Mouse (Mus musculus): ENCODE data around the gene Fancc.
A peak's percentile ranks its signal among the peaks of the same experiment; 100 is the strongest.
"Not testable (repeated sequence)": the region's sequence is repeated elsewhere in the genome, so short reads cannot be mapped to it uniquely, and the experiment has no call there.

Gene Fancc

DNA sequence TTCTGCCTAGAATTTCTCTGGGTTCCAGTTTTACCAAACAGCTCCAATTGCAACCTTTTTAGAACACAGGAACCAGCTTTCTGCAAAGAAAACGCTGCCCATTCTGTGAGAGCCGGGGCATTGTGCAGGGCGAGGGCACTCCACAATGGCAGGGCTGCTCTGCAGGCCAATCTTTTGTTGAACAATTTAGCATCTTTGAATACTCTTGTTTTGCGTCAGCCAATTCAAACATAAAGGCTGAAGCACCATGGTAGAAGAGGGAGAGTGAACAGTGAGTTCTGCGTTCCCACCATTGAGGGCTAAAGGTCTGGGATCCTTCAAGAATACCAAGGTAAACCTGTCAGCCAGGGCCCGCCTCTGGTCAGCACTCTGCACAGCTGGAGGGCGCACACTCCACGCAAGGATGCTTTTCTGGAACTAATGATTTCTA, 17.9 kb upstream of the Fancc start:
- no peak for DNase-seq

- DNase-seq: no peak
These were observed 16.5 kb upstream of the Fancc start for GRCm38 (mm10) chr13:63513374-63514098.

GRCm38 (mm10) chr13:63512411-63512810, 15.3 kb upstream of the Fancc start:
- no peak for DNase-seq

DNA sequence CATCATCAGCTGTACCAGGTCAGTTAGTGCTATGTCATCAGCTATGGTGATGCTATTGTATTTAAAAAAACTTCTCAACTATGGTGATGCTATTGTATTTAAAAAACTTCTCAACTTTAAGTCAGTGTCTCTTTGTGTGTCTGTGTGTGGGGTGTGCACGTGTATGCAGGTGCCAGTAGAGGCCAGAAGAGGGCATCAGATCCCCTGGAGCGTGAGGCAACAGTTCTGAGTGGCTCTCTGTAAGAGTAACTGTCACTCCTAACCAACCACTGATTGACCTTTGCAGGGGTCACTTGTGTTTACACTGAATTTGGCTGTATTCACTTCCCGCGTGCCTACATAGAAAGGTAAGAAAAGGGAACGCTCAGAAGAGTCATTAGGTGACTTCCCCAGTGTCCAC, 10.7 kb upstream of the Fancc start:
- no peak for DNase-seq

DNA sequence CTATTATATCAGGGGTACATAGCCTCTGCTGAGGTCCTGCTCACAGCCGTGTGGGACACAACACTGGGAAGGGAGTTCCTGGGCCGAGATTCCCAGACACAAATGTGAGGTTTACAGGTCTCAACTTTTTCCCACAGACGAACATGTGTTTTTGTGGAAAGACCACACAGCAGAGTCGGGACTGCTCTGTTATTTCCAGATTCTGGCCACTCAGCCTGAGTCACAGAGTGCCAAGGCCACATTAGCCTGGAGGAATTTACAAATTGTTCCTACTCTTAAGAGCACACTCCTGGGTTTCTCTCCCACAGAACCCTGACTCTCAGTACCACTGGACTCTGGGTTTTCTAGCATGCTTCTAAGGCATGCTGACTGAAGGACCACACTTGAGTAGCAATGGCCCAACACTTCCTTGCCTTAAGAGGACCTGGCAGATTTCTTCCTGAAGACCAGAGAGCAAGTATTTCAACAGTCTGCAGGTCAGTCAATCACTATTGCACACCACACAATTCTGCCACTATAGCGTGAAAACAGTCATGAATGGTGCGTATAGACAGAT, 10.0 kb upstream of the Fancc start:
- DNase-seq: peak; percentile 44 to 65

DNA sequence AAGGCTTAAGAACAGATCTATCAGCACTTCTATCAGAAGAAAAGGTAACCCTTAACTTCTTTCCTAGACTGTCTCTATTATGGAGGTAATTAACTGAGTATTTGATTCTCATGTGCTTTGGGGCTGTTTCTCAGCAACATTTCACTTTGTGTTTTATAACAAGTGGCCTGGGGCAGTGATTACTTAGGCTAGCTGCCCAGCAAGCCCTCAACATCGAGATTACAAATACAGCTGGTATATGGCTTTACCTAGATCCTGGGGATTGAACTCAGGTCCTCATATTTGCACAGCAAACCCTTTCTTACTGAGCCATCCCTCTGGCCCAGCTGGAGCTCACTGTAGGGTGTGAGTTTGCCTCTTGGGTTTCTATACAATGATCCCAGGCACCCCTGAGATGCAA, 9.3 kb upstream of the Fancc start:
- DNase-seq: peak; percentile 34 to 51

GRCm38 (mm10) chr13:63502391-63502790, 5.3 kb upstream of the Fancc start:
- no peak for DNase-seq

- DNase-seq: no peak
These were observed 2.4 kb upstream of the Fancc start for GRCm38 (mm10) chr13:63499489-63499888.

DNA sequence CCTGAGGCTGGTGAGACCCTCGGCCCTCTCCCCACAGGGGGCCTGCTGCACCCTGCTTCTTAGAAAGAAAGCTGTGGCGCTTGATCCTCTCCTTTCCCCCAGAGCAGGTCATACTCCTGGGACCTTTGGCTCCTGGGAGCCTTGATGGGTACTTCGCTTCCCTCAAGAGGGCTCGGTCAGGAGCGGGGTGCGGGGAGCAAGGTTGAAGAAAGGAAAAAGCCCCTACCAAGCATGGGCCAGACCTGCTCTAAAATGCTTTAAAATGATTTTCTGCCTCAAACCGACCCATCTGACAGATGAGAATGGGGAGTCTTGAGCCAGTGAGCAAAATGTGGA, 9.4 kb downstream of the Fancc start:
- no peak for DNase-seq

DNA sequence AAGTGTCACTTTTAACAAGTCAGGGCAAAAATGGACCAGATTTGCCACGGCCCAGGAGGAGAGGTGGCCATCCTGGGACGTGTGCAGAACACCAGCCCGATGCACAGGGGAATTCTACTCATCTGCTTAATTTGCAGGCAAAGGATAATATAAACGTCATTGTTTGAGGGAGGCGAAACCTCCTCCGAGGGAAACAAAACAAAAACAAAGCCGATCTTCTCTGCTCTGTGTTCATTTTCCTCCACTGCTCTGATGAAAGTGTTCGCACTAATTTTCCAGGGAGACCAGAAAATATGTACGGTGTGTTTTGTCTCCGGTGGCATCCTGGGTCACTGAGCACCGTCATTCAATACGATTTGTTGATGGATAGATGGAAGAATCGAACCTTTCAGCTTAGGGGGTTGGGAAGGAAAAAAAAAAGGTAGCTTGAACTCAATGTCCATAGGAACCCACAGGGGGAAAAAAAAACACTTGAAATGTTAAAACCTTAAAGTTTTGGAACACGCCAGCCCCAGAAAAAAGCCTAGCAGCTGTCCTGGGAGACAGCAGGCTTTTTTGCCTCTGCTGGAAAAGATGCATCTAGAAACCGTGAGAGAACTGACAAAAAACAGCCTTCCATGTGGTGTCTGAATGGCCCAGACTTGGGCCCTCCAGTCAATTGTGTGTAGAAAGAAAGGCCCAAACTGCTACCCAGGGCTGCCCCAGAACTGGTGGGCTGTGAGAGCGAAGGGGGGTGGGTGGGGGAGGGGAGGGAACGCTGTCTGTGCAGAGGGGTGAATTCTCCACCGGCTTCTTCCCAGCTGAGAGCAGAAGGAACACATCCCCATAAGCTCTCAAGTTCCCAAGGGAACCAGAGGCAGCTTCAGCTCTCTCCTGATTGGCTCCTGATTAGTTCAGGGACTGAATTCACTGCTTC, 10.0 kb downstream of the Fancc start:
- DNase-seq: no peak

- DNase-seq: peak in 1 of 2 experiments; percentile 23
These were observed 21.7 kb downstream of the Fancc start for GRCm38 (mm10) chr13:63475356-63475755.

GRCm38 (mm10) chr13:63452898-63453297, 44.2 kb downstream of the Fancc start:
- no peak for DNase-seq

DNA sequence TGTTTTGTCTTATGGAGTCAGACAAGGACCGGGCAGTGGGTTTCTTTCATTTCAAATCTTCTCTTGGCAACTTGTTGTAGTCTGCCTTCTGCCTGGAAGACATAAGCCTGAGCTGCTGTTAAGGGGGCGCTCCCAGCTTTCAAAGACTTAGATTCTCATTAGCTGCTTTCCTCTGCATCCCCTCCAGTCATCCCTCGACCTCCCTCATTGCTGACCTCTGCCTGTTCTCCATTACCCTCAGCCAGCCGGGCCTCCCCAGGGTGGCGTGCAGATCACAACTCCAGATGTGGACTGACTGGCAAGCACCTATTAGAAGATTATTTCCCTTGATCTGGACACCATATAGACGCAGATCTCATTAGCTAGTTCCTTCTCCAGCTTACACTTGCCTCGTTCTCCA, 45.9 kb downstream of the Fancc start:
- no peak for DNase-seq

GRCm38 (mm10) chr13:63445419-63445818, 51.7 kb downstream of the Fancc start:
- DNase-seq: no peak

- DNase-seq: peak; percentile 10 to 27
These were observed 64.3 kb downstream of the Fancc start for GRCm38 (mm10) chr13:63432759-63433158.

- DNase-seq: no peak
These were observed 65.3 kb downstream of the Fancc start for GRCm38 (mm10) chr13:63431857-63432191.

GRCm38 (mm10) chr13:63431030-63431856, 65.8 kb downstream of the Fancc start:
- peak; percentile 94 to 95 for DNase-seq

DNA sequence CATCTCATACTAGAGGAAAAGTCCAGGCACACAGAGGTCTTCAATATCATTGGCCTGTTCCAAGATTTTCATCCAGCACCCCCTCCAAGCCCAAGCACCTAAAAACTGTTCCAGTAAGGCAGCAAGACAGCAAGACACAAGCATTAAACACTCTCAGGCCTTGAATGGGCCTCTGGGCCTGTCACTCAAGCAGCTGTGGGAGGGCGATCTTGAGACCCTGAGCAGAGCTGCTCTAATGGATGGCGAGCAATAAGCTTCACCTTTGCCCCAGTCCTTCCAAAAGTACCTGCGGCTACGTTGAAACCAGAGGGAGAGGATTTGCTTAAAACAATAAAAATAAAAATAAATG, 66.4 kb downstream of the Fancc start:
- no peak for DNase-seq

DNA sequence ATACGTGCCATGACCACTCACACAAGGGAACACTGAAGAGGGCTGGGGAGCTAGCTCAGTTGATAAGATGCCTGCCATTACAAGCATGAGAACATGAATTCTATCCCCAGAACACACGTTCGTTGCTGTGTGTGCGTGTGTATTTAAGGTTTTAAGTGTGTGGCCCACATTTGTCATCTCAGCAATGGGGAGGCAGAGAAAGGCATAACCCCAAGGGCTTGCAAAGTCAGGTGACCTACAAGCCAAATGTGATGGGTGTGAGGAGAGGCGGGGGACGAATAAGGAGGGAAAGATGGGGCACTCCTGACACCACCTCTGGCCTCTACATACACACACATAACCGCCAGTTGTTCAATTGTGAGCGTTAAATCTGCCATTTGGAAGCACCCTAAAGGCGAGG, 66.9 kb downstream of the Fancc start:
- no peak for DNase-seq

DNA sequence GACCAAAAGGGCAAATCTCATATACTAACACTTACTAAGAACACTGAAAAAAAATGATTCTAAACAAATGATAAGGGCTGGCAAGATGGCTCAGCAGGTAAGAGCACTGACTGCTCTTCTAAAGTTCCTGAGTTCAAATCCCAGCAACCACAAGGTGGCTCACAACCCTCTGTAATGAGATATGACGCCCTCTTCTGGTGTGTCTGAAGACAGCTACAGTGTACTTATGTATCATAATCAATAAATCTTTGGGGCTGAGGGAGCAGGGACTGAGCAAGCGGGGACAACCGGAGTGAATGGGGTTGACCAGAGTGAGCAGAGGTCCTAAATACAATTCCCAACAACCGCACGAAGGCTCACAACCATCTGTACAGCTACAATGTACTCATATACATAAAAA, 68.9 kb downstream of the Fancc start:
- not testable (repeated sequence) for DNase-seq

GRCm38 (mm10) chr13:63423060-63423459, 74.0 kb downstream of the Fancc start:
- DNase-seq: no peak

DNA sequence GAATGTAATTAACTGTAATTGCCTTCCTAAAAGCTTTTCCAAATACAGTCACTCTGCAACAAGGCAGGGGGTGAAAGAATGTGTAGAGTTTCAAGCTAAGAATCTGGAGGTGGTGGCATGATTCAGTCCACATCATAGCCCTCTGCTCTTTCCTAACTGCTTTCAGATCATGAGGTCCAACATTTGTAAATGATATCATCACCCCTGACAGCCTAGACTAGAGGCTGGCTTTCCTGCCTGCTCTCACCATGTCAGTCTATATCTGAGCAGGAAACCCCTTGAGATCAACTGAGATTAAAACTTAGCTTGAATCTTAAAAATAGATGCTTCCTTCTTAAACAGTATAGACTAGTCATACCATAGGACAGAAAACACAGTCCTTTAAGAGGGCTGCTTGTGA, 75.9 kb downstream of the Fancc start:
- no peak for DNase-seq

DNA sequence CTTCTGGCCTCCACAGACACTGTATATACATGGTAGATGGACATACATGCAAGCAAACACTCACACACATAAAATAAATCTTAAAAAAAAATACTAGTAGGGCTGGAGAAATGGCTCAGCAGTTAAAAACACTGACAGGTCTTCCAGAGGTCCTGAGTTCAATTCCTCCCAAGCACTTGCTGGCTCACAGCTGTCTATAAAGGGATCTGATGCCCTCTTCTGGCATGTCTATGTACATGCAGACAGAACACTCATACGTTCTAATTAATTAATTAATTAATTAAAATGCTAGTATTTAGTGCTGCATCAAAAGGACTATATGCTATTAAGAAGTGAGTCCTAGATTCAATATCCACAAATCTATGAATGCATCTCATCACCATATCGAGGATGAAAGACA, 78.9 kb downstream of the Fancc start:
- DNase-seq: no peak
